Mouse (Mus musculus): ENCODE measurements around the gene Sgsh. TPM values are rescaled to one million over a fixed set of nuclear protein-coding genes. Genes with fewer than 3 reads are reported as not detected.
A peak's percentile ranks its signal among the peaks of the same experiment; 100 is the strongest.

Gene Sgsh
- polyA plus RNA-seq, 1 experiment from 2014 or later = 4.2 TPM

DNA sequence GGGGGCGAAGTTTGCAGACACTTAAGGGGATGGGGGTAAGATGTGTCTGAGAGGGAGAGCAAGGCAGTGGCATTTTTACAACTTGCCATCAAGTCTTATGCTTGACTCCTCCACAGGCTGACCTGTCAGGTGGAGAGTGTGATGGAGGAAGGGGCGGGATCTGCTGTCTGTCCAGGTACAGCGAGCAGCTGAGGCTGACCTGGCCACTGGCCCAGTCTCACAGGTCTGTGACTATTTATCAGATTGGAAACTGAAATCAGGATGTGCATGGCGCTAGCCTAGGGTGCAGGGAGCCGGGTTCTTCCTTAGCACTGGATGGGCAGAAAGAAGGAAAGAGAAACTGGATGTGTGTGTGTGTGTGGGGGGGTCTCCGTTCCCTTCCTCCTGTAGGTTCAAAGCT, 38.9 kb upstream of the Sgsh start:
- WGBS (ENCODE audit: insufficient replicate concordance) = 65% methylated on average over 6 of the region's 6 CpGs
- H3K27me3 ChIP-seq (ENCODE audit: insufficient read depth, low read length) = no peaks in the 10 kb centered on the region
- DNase-seq (peak; percentile 37), ATAC-seq (no peak)
- peak overlapping the region; percentile 89 for H3K4me2 ChIP-seq (ENCODE audit: low read depth, low read length)
- H3K4me1 ChIP-seq (ENCODE audit: insufficient read depth) = peaks cover 45% of the 10 kb centered on the region
- peak overlapping the region; percentile 82 for H3K9ac ChIP-seq (replicated peaks)
- peak overlapping the region; percentile 74 for H3K4me3 ChIP-seq (ENCODE audit: low read depth, low read length)
- H3K27ac ChIP-seq (ENCODE audit: low read depth) = no peak overlapping the region
- no peak for TF ChIP-seq CTCF (IDR thresholded peaks at IDR 0.05; ENCODE audit: low read depth)
- no peak for TF ChIP-seq EP300 (IDR thresholded peaks at IDR 0.05; ENCODE audit: low read depth)
- H3K36me3 ChIP-seq (replicated peaks; ENCODE audit: insufficient read depth, low read length) = peaks cover 14% of the 10 kb centered on the region; the same call in 1 of the 2 replicates
- H3K9me3 ChIP-seq (ENCODE audit: low read length) = no peaks in the 10 kb centered on the region

DNA sequence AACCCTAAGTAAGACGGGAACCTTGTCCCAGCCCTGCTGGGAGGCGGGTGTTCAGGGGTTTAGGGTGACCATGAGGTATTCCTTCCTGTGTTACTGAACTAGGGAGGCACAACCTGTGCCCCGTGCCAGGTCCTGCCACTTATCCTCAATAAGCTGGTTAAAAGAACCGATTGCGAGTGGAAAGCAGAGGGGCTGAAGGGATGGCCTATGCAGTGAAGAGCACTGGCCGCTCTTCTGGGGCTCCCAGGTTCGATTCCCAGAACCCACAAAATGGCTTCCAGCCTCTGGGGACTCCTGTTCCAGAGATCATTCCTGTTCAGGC, 38.1 kb upstream of the Sgsh start:
- DNase-seq (no peak), ATAC-seq (no peak)
- Histone ChIP-seq H3K9ac (replicated peaks) (peak overlapping the region; percentile 82), H3K9me3 (ENCODE audit: low read length) (no peaks in the 10 kb centered on the region), H3K4me1 (ENCODE audit: insufficient read depth) (peaks cover 48% of the 10 kb centered on the region), H3K4me2 (ENCODE audit: low read depth, low read length) (peak overlapping the region; percentile 89), H3K27me3 (ENCODE audit: insufficient read depth, low read length) (no peaks in the 10 kb centered on the region), H3K36me3 (replicated peaks; ENCODE audit: insufficient read depth, low read length) (peaks cover 14% of the 10 kb centered on the region; the same call in 1 of the 2 replicates), H3K27ac (ENCODE audit: low read depth) (peak overlapping the region; percentile 97), H3K4me3 (ENCODE audit: low read depth, low read length) (peak overlapping the region; percentile 74)
- TF ChIP-seq EP300 (IDR thresholded peaks at IDR 0.05; ENCODE audit: low read depth) (no peak), CTCF (IDR thresholded peaks at IDR 0.05; ENCODE audit: low read depth) (no peak)
- WGBS (ENCODE audit: insufficient replicate concordance) = 18% methylated on average over 7 of the region's 7 CpGs

DNA sequence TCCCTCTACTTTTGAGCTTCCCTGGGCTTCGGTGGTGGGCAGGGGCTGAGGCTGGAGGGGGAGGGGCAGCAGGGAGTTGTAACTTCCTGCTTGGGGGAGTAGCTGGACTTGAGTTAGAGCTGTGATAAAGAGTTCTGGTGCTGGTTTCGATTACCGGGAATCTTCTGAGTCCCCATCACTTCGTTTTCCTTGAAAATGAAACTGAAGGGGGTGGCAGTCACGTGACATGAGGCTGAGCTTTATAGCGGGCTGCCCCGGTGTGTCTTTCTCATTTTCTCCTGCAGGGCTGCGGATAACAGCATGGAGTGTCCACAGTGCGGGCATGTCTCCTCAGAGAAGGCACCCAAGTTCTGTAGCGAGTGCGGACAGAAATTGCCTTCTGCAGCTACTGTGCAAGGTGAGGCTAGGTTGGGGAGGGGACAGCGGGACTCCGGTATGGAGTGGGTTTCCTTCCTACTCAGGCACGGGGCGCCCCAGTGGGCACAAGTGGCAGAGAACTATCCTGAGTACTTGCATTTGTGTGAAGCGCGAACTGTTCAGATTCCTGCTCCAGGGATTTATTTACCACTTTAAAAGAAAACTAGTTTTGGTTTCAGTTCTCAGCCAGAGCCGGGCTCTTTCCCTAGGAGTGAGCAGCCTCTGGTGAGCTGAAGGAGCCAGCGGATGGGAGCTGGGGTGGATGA, 37.6 kb upstream of the Sgsh start, which contains the start of gene Rnf213:
TSS of gene Rnf213 (plus strand) at position 301 of the 683 bp plus-strand sequence.
- under 1% methylated on average over 19 of the region's 19 CpGs for WGBS (ENCODE audit: insufficient replicate concordance)

DNA sequence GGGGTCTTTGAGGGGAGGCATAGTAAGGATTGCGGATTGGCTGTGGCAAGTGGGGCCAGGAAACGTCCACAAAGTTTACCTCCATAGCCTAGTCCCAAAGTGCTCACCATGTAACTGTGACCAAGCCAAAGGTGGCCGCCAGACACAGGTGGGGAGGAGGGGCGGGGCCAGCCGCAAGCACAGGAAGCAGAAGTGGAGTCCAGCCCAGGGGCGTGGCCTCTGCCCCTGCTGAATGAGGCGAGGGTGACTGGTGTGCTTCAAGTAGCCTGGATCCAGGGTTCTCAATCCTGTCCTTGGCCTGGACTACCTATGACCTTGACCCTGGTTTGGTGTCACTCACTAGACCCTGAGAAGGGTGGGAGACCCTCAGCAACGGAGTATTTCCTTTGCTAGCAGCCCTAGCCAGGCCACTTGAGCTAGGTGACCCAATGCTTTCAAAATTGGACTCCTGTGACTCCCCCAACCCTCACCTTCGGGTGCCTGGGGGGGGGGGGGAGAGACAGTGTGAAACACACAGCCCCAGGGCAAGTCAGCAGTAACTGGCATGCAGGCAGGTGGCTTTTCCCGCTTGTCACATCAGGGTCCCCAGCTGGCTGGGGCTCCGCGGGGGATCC, 36.8 kb upstream of the Sgsh start:
- Histone ChIP-seq H3K36me3 (replicated peaks; ENCODE audit: insufficient read depth, low read length) (peaks cover 14% of the 10 kb centered on the region; the same call in 1 of the 2 replicates), H3K4me1 (ENCODE audit: insufficient read depth) (peaks cover 53% of the 10 kb centered on the region), H3K27ac (ENCODE audit: low read depth) (peak overlapping the region; percentile 97), H3K9ac (replicated peaks) (peak overlapping the region; percentile 82), H3K9me3 (ENCODE audit: low read length) (no peaks in the 10 kb centered on the region), H3K4me2 (ENCODE audit: low read depth, low read length) (peak overlapping the region; percentile 89), H3K4me3 (ENCODE audit: low read depth, low read length) (peak overlapping the region; percentile 74), H3K27me3 (ENCODE audit: insufficient read depth, low read length) (no peaks in the 10 kb centered on the region)
- DNase-seq = peak; percentile 92
- TF ChIP-seq CTCF (IDR thresholded peaks at IDR 0.05; ENCODE audit: low read depth) (no peak), EP300 (IDR thresholded peaks at IDR 0.05; ENCODE audit: low read depth) (no peak)
- peak; percentile 72 for ATAC-seq
- 2% methylated on average over 12 of the region's 12 CpGs for WGBS (ENCODE audit: insufficient replicate concordance)

More for the DNA sequence above, 37.6 kb upstream of the Sgsh start, which contains the start of gene Rnf213:
- peaks cover 14% of the 10 kb centered on the region; the same call in 1 of the 2 replicates for H3K36me3 ChIP-seq (replicated peaks; ENCODE audit: insufficient read depth, low read length)
- peak within 1 kb of the TSS; percentile 74 for H3K4me3 ChIP-seq (ENCODE audit: low read depth, low read length)
- peak within 1 kb of the TSS; percentile 89 for H3K4me2 ChIP-seq (ENCODE audit: low read depth, low read length)
- DNase-seq (peak; percentile 81), ATAC-seq (peak; percentile 58)
- H3K4me1 ChIP-seq (ENCODE audit: insufficient read depth) = peaks cover 49% of the 10 kb centered on the region
- H3K9me3 ChIP-seq (ENCODE audit: low read length) = no peaks in the 10 kb centered on the region
- H3K27me3 ChIP-seq (ENCODE audit: insufficient read depth, low read length) = no peaks in the 10 kb centered on the region
- TF ChIP-seq CTCF (IDR thresholded peaks at IDR 0.05; ENCODE audit: low read depth) = peak; percentile 55
- TF ChIP-seq EP300 (IDR thresholded peaks at IDR 0.05; ENCODE audit: low read depth) = no peak
- peak within 1 kb of the TSS; percentile 97 for H3K27ac ChIP-seq (ENCODE audit: low read depth)
- H3K9ac ChIP-seq (replicated peaks) = peak within 1 kb of the TSS; percentile 82

DNA sequence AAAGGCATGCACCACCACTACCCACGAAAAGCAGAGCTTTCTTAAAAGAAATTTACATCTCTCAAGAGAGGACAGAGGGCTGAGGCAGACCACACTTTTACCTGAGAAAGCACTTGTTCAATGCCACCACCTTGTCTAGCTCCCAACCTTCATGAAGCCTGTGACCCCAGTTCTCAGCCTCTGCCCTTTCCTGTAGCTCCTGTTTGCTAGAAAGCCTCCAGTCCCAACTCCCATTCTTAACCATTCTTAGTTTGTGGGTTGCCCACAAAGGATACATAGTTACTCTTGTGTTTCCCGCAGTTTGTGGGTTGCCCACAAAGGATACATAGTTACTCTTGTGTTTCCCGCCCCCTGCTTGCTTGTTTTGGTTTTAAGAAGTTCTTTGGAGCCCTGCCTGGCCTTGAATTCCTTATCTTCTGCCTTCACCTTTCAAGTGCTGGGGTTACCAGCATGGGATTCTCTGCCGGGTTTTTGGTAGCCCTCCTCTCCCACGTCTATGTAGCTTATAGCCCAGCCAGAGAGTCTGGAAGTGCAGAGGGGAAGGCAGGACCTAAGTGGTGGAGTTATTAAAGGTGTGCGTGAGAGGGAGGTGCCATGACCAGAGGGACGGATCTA, 36.2 kb upstream of the Sgsh start:
- H3K9ac ChIP-seq (replicated peaks) = peak overlapping the region; percentile 82
- 19% methylated on average over 7 of the region's 7 CpGs for WGBS (ENCODE audit: insufficient replicate concordance)
- H3K9me3 ChIP-seq (ENCODE audit: low read length) = no peaks in the 10 kb centered on the region
- H3K27me3 ChIP-seq (ENCODE audit: insufficient read depth, low read length) = no peaks in the 10 kb centered on the region
- DNase-seq (peak; percentile 28), ATAC-seq (peak; percentile 31)
- peak overlapping the region; percentile 89 for H3K4me2 ChIP-seq (ENCODE audit: low read depth, low read length)
- H3K27ac ChIP-seq (ENCODE audit: low read depth) = peak overlapping the region; percentile 97
- H3K36me3 ChIP-seq (replicated peaks; ENCODE audit: insufficient read depth, low read length) = peaks cover 9% of the 10 kb centered on the region; the same call in 1 of the 2 replicates
- peaks cover 51% of the 10 kb centered on the region for H3K4me1 ChIP-seq (ENCODE audit: insufficient read depth)
- TF ChIP-seq EP300 (IDR thresholded peaks at IDR 0.05; ENCODE audit: low read depth) = peak; percentile 67
- no peak for TF ChIP-seq CTCF (IDR thresholded peaks at IDR 0.05; ENCODE audit: low read depth)
- H3K4me3 ChIP-seq (ENCODE audit: low read depth, low read length) = peak overlapping the region; percentile 74
